Mouse (Mus musculus): ENCODE data around the gene Rsu1. TPM values are rescaled to one million over a fixed set of nuclear protein-coding genes. Genes with fewer than 3 reads are reported as not detected.

The Rsu1 gene
- polyA plus RNA-seq, 1 experiment from 2014 or later, result 78.9 TPM

- Histone ChIP-seq H3K4me3 (replicated peaks) (no peak overlapping the region), H3K27ac (no peak overlapping the region), H3K27me3 (no peaks in the 10 kb centered on the region), H3K9me3 (replicated peaks) (no peaks in the 10 kb centered on the region), H3K4me1 (replicated peaks) (no peaks in the 10 kb centered on the region), H3K4me2 (no peak overlapping the region), H3K9ac (no peak overlapping the region), H3K36me3 (no peaks in the 10 kb centered on the region)
- ATAC-seq (ENCODE audit: low read depth) (no peak), DNase-seq (no peak)
- 45% methylated on average over 1 of the region's 1 CpGs for WGBS (ENCODE audit: insufficient replicate concordance)
These were observed 177.6 kb downstream of the Rsu1 start for GRCm38 (mm10) chr2:13093570-13093969.

GRCm38 (mm10) chr2:13091399-13092015 lies 179.7 kb downstream of the Rsu1 start:
- H3K4me3 ChIP-seq (replicated peaks), result no peak overlapping the region
- 77% methylated on average over 5 of the region's 5 CpGs for WGBS (ENCODE audit: insufficient replicate concordance)
- no peak overlapping the region for H3K27ac ChIP-seq
- H3K36me3 ChIP-seq, result no peaks in the 10 kb centered on the region
- ATAC-seq (ENCODE audit: low read depth), result no peak
- no peak for DNase-seq
- no peaks in the 10 kb centered on the region for H3K4me1 ChIP-seq (replicated peaks)
- no peaks in the 10 kb centered on the region for H3K27me3 ChIP-seq
- H3K9me3 ChIP-seq (replicated peaks), result no peaks in the 10 kb centered on the region
- no peak overlapping the region for H3K9ac ChIP-seq
- H3K4me2 ChIP-seq, result no peak overlapping the region

- WGBS (ENCODE audit: insufficient replicate concordance), result 71% methylated on average over 1 of the region's 1 CpGs
- Histone ChIP-seq H3K4me2 (no peak overlapping the region), H3K27me3 (no peaks in the 10 kb centered on the region), H3K4me3 (replicated peaks) (no peak overlapping the region), H3K9me3 (replicated peaks) (no peaks in the 10 kb centered on the region), H3K27ac (no peak overlapping the region), H3K36me3 (no peaks in the 10 kb centered on the region), H3K9ac (no peak overlapping the region), H3K4me1 (replicated peaks) (no peaks in the 10 kb centered on the region)
- DNase-seq (no peak), ATAC-seq (ENCODE audit: low read depth) (no peak)
These were observed 180.4 kb downstream of the Rsu1 start for GRCm38 (mm10) chr2:13090841-13091240.

GRCm38 (mm10) chr2:13089861-13090260 lies 181.4 kb downstream of the Rsu1 start:
- DNase-seq, result no peak
- WGBS (ENCODE audit: insufficient replicate concordance), result 67% methylated on average over 4 of the region's 4 CpGs
- no peak overlapping the region for H3K4me2 ChIP-seq

GRCm38 (mm10) chr2:13088266-13088665 lies 182.9 kb downstream of the Rsu1 start:
- 62% methylated on average over 4 of the region's 4 CpGs for WGBS (ENCODE audit: insufficient replicate concordance)
- Histone ChIP-seq H3K9me3 (replicated peaks) (no peaks in the 10 kb centered on the region), H3K27ac (no peak overlapping the region), H3K4me3 (replicated peaks) (no peak overlapping the region), H3K36me3 (no peaks in the 10 kb centered on the region), H3K27me3 (no peaks in the 10 kb centered on the region), H3K4me1 (replicated peaks) (no peaks in the 10 kb centered on the region), H3K4me2 (no peak overlapping the region), H3K9ac (no peak overlapping the region)
- DNase-seq (no peak), ATAC-seq (ENCODE audit: low read depth) (no peak)

More at GRCm38 (mm10) chr2:13089861-13090260, 181.4 kb downstream of the Rsu1 start:
- ATAC-seq (ENCODE audit: low read depth), result no peak
- H3K27me3 ChIP-seq, result no peaks in the 10 kb centered on the region
- no peak overlapping the region for H3K27ac ChIP-seq
- no peak overlapping the region for H3K9ac ChIP-seq
- H3K9me3 ChIP-seq (replicated peaks), result no peaks in the 10 kb centered on the region
- H3K4me3 ChIP-seq (replicated peaks), result no peak overlapping the region
- no peaks in the 10 kb centered on the region for H3K36me3 ChIP-seq
- no peaks in the 10 kb centered on the region for H3K4me1 ChIP-seq (replicated peaks)

- Histone ChIP-seq H3K4me2 (no peak overlapping the region), H3K9ac (no peak overlapping the region), H3K36me3 (no peaks in the 10 kb centered on the region), H3K27me3 (no peaks in the 10 kb centered on the region), H3K4me3 (replicated peaks) (no peak overlapping the region), H3K27ac (no peak overlapping the region), H3K4me1 (replicated peaks) (no peaks in the 10 kb centered on the region), H3K9me3 (replicated peaks) (no peaks in the 10 kb centered on the region)
- no peak for ATAC-seq (ENCODE audit: low read depth)
- 68% methylated on average over 2 of the region's 2 CpGs for WGBS (ENCODE audit: insufficient replicate concordance)
- no peak for DNase-seq
These were observed 183.4 kb downstream of the Rsu1 start for GRCm38 (mm10) chr2:13087811-13088210.

- H3K4me3 ChIP-seq (replicated peaks), result no peak overlapping the region
- no peak overlapping the region for H3K27ac ChIP-seq
These were observed 187.0 kb downstream of the Rsu1 start for GRCm38 (mm10) chr2:13084223-13084622.

GRCm38 (mm10) chr2:13080476-13080875 lies 190.7 kb downstream of the Rsu1 start:
- H3K4me1 ChIP-seq (replicated peaks), result no peaks in the 10 kb centered on the region
- ATAC-seq (ENCODE audit: low read depth), result no peak
- H3K27ac ChIP-seq, result no peak overlapping the region
- no peaks in the 10 kb centered on the region for H3K36me3 ChIP-seq
- H3K9me3 ChIP-seq (replicated peaks), result no peaks in the 10 kb centered on the region
- DNase-seq, result no peak
- 68% methylated on average over 2 of the region's 2 CpGs for WGBS (ENCODE audit: insufficient replicate concordance)
- no peak overlapping the region for H3K4me3 ChIP-seq (replicated peaks)
- H3K27me3 ChIP-seq, result no peaks in the 10 kb centered on the region
- no peak overlapping the region for H3K9ac ChIP-seq
- no peak overlapping the region for H3K4me2 ChIP-seq

More at GRCm38 (mm10) chr2:13084223-13084622, 187.0 kb downstream of the Rsu1 start:
- no peak for DNase-seq
- Histone ChIP-seq H3K4me2 (no peak overlapping the region), H3K27me3 (no peaks in the 10 kb centered on the region), H3K4me1 (replicated peaks) (no peaks in the 10 kb centered on the region), H3K9ac (no peak overlapping the region), H3K9me3 (replicated peaks) (no peaks in the 10 kb centered on the region), H3K36me3 (no peaks in the 10 kb centered on the region)
- ATAC-seq (ENCODE audit: low read depth), result no peak
- WGBS (ENCODE audit: insufficient replicate concordance), result 75% methylated on average over 5 of the region's 5 CpGs

- ATAC-seq (ENCODE audit: low read depth), result no peak
- no peak overlapping the region for H3K9ac ChIP-seq
- DNase-seq, result no peak
- H3K36me3 ChIP-seq, result 0 out of 2 replicates have a peak, but pooled peaks cover 2% of the 10 kb centered on the region
- no peak overlapping the region for H3K4me3 ChIP-seq (replicated peaks)
- no peak overlapping the region for H3K4me2 ChIP-seq
- H3K9me3 ChIP-seq (replicated peaks), result no peaks in the 10 kb centered on the region
- no peak overlapping the region for H3K27ac ChIP-seq
- no peaks in the 10 kb centered on the region for H3K27me3 ChIP-seq
- H3K4me1 ChIP-seq (replicated peaks), result no peaks in the 10 kb centered on the region
These were observed 199.0 kb downstream of the Rsu1 start for GRCm38 (mm10) chr2:13072243-13072642.

- no peaks in the 10 kb centered on the region for H3K9me3 ChIP-seq (replicated peaks)
- no peaks in the 10 kb centered on the region for H3K27me3 ChIP-seq
- no peaks in the 10 kb centered on the region for H3K36me3 ChIP-seq
- ATAC-seq (ENCODE audit: low read depth) (no peak), DNase-seq (no peak)
- H3K9ac ChIP-seq, result no peak overlapping the region
- 66% methylated on average over 5 of the region's 5 CpGs for WGBS (ENCODE audit: insufficient replicate concordance)
- no peaks in the 10 kb centered on the region for H3K4me1 ChIP-seq (replicated peaks)
- no peak overlapping the region for H3K4me2 ChIP-seq
- no peak overlapping the region for H3K4me3 ChIP-seq (replicated peaks)
- no peak overlapping the region for H3K27ac ChIP-seq
These were observed 210.6 kb downstream of the Rsu1 start for GRCm38 (mm10) chr2:13060426-13061170.

- no peak overlapping the region for H3K4me3 ChIP-seq (replicated peaks)
- H3K4me2 ChIP-seq, result no peak overlapping the region
- H3K4me1 ChIP-seq (replicated peaks), result peaks cover 29% of the 10 kb centered on the region
- no peaks in the 10 kb centered on the region for H3K9me3 ChIP-seq (replicated peaks)
- no peaks in the 10 kb centered on the region for H3K27me3 ChIP-seq
- no peaks in the 10 kb centered on the region for H3K36me3 ChIP-seq
- DNase-seq, result no peak
- no peak for ATAC-seq (ENCODE audit: low read depth)
- no peak overlapping the region for H3K27ac ChIP-seq
- H3K9ac ChIP-seq, result no peak overlapping the region
- 66% methylated on average over 6 of the region's 6 CpGs for WGBS (ENCODE audit: insufficient replicate concordance)
These were observed 222.6 kb downstream of the Rsu1 start for GRCm38 (mm10) chr2:13048649-13049048.

- WGBS (ENCODE audit: insufficient replicate concordance), result 43% methylated on average over 4 of the region's 4 CpGs
- Histone ChIP-seq H3K27me3 (no peaks in the 10 kb centered on the region), H3K4me2 (peak overlapping the region; percentile 51), H3K9ac (peak overlapping the region; percentile 41), H3K27ac (peak overlapping the region; percentile 58), H3K4me1 (replicated peaks) (peaks cover 41% of the 10 kb centered on the region), H3K4me3 (replicated peaks) (no peak overlapping the region), H3K9me3 (replicated peaks) (no peaks in the 10 kb centered on the region), H3K36me3 (no peaks in the 10 kb centered on the region)
- no peak for DNase-seq
- ATAC-seq (ENCODE audit: low read depth), result peak; percentile 100
These were observed 226.7 kb downstream of the Rsu1 start for GRCm38 (mm10) chr2:13044555-13044954.

Data from liver, embryonic 13.5 days (tissue).